Mouse (Mus musculus): Measurements from ENCODE around the gene Cdk2ap2.

The Cdk2ap2 gene

GRCm38 (mm10) chr19:4094774-4095303 is 2.1 kb upstream of the Cdk2ap2 start:
- DNase-seq, result no peak

GRCm38 (mm10) chr19:4095802-4096201 is 1.2 kb upstream of the Cdk2ap2 start:
- DNase-seq, result no peak

GRCm38 (mm10) chr19:4097441-4097825 is 451 bp downstream of the Cdk2ap2 start:
- no peak for DNase-seq

DNA sequence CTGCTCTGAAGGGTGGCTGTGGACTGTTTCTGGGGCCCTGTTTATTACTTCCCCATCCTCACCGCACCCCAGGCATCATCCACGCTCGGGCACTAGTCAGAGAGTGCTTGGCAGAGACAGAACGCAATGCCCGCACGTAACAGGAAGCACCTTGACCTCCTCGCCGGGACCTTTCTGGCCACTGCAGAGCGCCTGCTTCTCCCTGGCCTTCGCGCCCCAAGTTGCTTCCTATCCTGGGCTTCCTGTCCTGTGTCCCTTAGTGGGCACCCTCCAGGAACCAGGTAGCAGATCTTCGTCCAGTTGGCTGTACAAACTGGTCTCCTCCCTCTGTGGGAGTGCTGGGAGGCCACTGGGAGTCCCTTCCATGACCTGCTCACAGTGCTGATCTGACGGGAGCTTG is 1.4 kb downstream of the Cdk2ap2 start:
- DNase-seq, result peak in 1 of 2 experiments; percentile 28

- DNase-seq, result peak; percentile 93 to 94
Observed at GRCm38 (mm10) chr19:4099056-4099455, 2.1 kb downstream of the Cdk2ap2 start.

GRCm38 (mm10) chr19:4099837-4100717 is 3.1 kb downstream of the Cdk2ap2 start, which contains the start of gene Pitpnm1:
Pitpnm1 (plus strand) TSS chr19:4099998.
- peak; percentile 62 to 64 for DNase-seq

GRCm38 (mm10) chr19:4100718-4101261 is 3.8 kb downstream of the Cdk2ap2 start:
- DNase-seq, result peak; percentile 87 to 89

- peak in 1 of 2 experiments; percentile 38 for DNase-seq
Observed at GRCm38 (mm10) chr19:4101466-4101865, 4.5 kb downstream of the Cdk2ap2 start.

DNA sequence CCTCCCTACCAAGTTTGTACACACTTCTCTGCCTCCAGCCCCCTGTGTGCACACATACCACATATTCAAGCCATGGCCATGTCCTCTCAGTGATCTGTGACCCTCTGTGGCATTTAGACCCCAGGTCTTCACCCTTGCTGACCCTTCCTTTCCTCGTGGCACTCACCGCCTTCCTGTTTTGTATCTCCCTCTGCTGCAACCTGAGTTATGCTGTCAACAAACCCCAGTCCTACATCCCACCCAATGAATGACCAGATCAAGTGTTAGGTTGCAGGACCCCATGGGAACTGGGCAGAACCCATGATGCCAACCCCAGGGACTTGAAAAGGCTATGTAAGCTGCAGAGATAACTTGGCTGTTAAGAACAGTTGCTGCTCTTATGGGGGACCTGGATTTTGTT is 5.1 kb downstream of the Cdk2ap2 start:
- DNase-seq, result no peak

GRCm38 (mm10) chr19:4102626-4103025 is 5.6 kb downstream of the Cdk2ap2 start:
- DNase-seq, result peak; percentile 68 to 69

DNA sequence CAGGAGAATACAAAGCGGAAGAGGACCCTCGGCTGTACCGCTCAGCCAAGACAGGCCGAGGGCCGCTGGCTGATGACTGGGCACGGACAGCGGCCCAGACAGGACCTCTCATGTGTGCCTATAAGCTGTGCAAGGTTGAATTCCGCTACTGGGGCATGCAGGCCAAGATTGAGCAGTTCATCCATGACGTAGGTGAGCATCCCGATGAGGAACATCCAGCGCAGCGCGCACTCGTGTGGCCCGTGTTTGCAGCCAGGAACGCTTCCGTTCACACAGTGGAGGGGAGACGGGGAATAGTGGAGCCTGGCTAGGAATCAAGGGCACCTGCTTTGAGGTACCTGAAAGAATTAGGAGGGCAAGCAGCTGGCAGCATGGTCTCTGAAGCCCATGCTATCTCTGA is 6.3 kb downstream of the Cdk2ap2 start:
- peak in 1 of 2 experiments; percentile 20 for DNase-seq

DNA sequence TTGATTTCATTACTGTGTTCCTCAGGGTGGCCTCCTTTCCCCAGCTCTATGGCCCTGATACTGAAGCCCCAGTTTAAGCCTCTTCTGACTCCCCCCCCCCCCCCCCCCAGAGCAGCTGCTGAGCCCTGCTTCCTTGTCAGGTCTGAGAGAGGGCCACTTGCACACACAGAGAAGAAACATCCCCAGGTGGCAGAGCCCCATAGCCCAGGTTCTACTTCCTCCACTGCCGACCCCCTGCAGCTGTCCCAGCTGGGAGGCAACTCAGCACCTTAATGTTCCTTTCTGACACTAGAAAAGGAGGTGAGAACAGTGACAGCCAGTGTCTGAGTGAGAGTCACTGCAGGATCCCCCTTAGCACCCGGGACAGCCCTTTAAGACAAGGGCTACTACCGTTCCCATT is 6.8 kb downstream of the Cdk2ap2 start:
- no peak for DNase-seq

GRCm38 (mm10) chr19:4104675-4105194 is 7.8 kb downstream of the Cdk2ap2 start:
- no peak for DNase-seq

DNA sequence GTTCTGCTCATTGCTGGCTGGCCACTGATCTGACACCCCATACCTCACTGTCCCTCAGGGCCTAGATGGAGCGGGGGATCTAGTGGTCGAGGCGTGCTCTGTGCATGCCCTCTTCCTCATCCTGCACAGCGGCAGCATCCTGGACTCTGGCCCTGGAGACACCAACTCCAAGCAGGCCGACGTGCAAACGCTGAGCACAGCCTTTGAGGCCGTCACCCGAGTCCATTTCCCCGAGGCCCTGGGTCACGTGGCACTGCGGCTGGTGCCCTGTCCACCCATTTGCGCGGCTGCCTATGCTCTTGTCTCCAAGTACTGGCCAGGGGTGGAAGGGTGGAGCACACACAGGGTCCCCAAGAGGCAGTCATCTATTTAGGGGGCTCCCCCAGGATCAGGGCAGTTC is 9.7 kb downstream of the Cdk2ap2 start:
- no peak for DNase-seq

- DNase-seq, result no peak
Observed at GRCm38 (mm10) chr19:4108535-4108934, 11.6 kb downstream of the Cdk2ap2 start.

GRCm38 (mm10) chr19:4112063-4112960 is 15.3 kb downstream of the Cdk2ap2 start:
- DNase-seq, result no peak

- peak; percentile 95 to 98 for DNase-seq
Observed at GRCm38 (mm10) chr19:4113186-4113805, 16.3 kb downstream of the Cdk2ap2 start.

- DNase-seq, result no peak
Observed at GRCm38 (mm10) chr19:4113806-4114230, 16.8 kb downstream of the Cdk2ap2 start.

DNA sequence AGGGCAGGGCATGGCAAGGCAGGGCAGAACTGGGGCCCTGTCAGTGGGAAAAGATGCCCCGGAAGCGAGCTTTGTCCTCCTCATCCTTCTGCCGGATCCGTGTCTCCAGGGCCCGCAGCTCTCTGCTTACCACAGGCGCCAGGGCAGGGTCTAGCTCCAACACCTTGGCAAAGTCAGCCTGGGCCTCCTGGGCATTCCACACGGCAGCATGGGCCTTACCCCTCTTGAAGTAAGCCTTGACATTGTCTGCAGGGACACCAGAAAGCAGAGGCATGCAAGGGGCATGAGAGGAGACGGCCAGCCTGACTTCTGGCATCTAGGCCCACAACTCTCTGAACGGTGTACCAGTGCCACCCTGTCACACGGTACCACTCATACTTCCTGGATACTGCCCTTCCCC is 17.6 kb downstream of the Cdk2ap2 start:
- DNase-seq, result no peak

GRCm38 (mm10) chr19:4115144-4115543 is 18.2 kb downstream of the Cdk2ap2 start:
- no peak for DNase-seq

DNA sequence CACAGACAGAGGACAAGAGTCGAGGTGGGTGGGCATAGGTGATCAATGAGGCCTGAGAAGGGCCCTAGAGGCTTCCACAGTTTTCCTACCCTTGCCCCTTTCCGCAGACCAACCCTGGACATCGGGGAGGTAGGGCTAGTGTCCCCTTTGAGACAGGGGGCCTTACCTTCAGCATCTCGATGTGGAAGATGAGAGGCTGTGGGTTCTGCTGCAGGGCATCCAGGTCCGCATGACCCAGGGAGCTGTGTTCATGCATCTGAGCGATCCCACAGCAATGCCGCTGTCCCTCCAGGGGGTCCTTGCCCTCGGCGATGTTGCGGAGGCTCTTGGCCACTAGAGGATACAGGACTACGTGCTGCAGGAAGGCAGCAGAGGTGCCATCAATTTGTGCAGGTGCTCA is 18.8 kb downstream of the Cdk2ap2 start:
- DNase-seq, result no peak

DNA sequence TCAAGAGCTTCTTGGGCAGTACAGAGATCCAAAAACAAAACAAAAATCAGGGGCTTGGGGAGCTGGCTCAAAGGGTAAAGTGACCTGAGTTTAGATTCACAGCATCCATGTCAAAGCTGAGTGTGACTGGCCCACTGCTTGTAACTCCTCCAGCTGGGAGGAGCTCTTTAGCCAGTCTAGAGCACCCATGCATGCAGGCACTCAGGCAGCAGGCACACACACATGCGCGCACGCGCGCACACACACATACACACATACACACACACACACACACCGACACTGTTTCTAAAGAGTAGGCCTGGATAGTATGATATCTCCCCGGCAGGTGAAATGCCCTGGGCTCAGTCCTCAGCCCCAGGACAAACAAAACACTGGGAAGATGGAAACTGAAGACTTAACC is 20.0 kb downstream of the Cdk2ap2 start:
- DNase-seq, result no peak
